Mouse (Mus musculus): ENCODE data around the gene Lck. TPM values are rescaled to one million over a fixed set of nuclear protein-coding genes. Genes with fewer than 3 reads are reported as not detected.
A peak's percentile ranks its signal among the peaks of the same experiment; 100 is the strongest.

Lck gene
- polyA plus RNA-seq, 1 experiment from 2014 or later = 10.6 TPM

DNA sequence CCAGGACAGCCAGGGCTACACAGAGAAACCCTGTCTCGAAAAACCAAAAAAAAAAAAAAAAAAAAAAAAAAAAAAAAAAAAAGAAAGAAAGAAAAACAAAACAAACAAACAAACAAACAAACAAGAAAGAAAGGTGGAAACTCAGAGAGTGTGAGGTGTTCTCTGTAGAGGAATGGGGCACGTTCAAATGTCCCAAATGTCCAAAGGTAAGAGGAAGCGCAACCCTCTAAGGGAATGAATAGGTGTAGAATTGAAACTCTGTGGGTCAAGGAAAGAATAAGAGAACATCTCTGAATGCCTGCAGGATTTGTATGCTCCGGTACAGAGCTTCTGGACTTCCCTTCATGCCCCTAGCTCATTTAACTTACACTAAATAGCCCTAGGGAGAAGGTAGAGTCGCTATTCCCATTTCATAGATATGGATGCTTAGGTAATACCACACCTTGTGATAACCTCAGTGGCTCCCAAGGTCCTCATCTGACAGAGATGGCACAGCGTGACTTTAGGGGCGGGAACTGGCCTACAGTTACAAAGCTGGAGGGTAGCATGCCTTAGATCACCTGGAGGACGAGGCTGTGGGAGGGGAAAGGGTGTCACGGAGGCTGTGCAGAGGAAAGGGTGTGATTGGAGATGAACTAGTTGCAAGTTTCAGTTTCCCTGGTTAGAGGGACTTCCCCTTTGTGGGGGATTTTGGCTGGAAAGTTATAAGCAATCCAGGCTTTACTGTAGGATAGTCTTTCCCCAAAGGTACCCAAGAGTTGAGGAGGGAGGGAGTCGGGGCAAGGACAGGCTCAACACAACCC, 65.8 kb downstream of the Lck start:
- Histone ChIP-seq H3K4me3 (replicated peaks; ENCODE audit: low read length) (no peak overlapping the region), H3K9ac (no peak overlapping the region), H3K36me3 (replicated peaks; ENCODE audit: control insufficient read depth, insufficient read depth) (no peaks in the 10 kb centered on the region), H3K27ac (no peak overlapping the region), H3K4me2 (replicated peaks) (no peak overlapping the region), H3K4me1 (replicated peaks; ENCODE audit: control insufficient read depth, insufficient read depth, low read length) (peaks cover 25% of the 10 kb centered on the region), H3K27me3 (ENCODE audit: control insufficient read depth, insufficient read depth, low read length) (no peaks in the 10 kb centered on the region), H3K9me3 (ENCODE audit: control insufficient read depth, low read length) (no peaks in the 10 kb centered on the region)
- no peak for DNase-seq (ENCODE audit: low spot score)
- 73% methylated on average over 9 of the region's 10 CpGs for WGBS
- ATAC-seq (ENCODE audit: low FRiP score) = no peak

DNA sequence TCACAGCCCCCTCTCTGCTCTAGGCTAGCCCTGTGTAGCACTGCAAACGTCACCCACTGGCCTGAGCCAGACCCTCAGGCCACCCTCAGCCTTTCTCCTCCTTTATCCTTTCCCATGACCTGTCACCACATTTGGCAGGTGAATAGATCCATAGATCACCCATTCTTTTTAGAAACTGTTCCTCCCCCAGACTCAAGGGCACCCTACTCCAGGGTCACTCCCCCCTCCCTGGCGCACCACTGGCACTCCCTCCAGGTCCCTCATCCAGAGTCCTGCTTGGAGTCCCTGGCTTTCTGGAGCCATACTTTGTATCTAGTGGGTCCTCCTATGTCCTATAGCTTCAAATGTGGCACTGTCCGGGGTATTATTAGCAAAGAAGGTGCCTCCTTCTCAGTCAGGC, 67.9 kb downstream of the Lck start:
- Histone ChIP-seq H3K4me3 (replicated peaks; ENCODE audit: low read length) (no peak overlapping the region), H3K4me2 (replicated peaks) (no peak overlapping the region)

DNA sequence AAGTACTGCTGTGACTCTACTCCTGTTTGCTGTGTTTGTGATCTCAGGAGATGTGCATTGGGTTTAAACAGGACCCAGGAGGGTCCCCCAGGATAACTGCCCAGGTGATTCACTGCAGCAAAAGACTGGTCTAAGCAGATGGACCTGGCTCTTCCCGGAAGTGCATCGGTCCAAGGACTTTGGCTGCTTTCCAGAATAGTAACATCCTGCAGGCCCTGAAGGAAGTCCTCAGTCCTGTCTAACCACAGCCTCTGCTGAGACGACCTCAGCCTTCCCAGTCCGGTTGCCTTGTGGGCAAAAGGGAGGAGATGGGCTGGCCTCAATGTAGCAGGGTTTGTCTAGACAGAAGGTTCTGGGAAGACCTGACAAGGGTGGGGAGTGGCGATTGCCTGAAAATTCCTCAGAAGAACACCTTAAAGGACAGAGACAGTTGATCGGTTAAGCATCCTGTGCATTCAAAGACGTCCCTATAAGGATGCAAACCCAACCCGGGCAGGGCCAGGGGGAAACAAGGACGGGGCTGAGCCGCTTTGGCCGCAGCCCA, 70.5 kb downstream of the Lck start:
- Histone ChIP-seq H3K27me3 (ENCODE audit: control insufficient read depth, insufficient read depth, low read length) (no peaks in the 10 kb centered on the region), H3K4me2 (replicated peaks) (no peak overlapping the region), H3K4me3 (replicated peaks; ENCODE audit: low read length) (no peak overlapping the region), H3K27ac (no peak overlapping the region), H3K9ac (no peak overlapping the region), H3K4me1 (replicated peaks; ENCODE audit: control insufficient read depth, insufficient read depth, low read length) (peaks cover 3% of the 10 kb centered on the region; the same call in 1 of the 2 replicates), H3K36me3 (replicated peaks; ENCODE audit: control insufficient read depth, insufficient read depth) (no peaks in the 10 kb centered on the region), H3K9me3 (ENCODE audit: control insufficient read depth, low read length) (no peaks in the 10 kb centered on the region)
- 76% methylated on average over 11 of the region's 11 CpGs for WGBS
- DNase-seq (ENCODE audit: low spot score) (no peak), ATAC-seq (ENCODE audit: low FRiP score) (no peak)

More for the DNA sequence above, 67.9 kb downstream of the Lck start:
- no peak for DNase-seq (ENCODE audit: low spot score)
- ATAC-seq (ENCODE audit: low FRiP score) = no peak
- 78% methylated on average over 3 of the region's 3 CpGs for WGBS
- Histone ChIP-seq H3K36me3 (replicated peaks; ENCODE audit: control insufficient read depth, insufficient read depth) (no peaks in the 10 kb centered on the region), H3K4me1 (replicated peaks; ENCODE audit: control insufficient read depth, insufficient read depth, low read length) (peaks cover 12% of the 10 kb centered on the region; the same call in 1 of the 2 replicates), H3K27ac (no peak overlapping the region), H3K9me3 (ENCODE audit: control insufficient read depth, low read length) (no peaks in the 10 kb centered on the region), H3K27me3 (ENCODE audit: control insufficient read depth, insufficient read depth, low read length) (no peaks in the 10 kb centered on the region), H3K9ac (no peak overlapping the region)

DNA sequence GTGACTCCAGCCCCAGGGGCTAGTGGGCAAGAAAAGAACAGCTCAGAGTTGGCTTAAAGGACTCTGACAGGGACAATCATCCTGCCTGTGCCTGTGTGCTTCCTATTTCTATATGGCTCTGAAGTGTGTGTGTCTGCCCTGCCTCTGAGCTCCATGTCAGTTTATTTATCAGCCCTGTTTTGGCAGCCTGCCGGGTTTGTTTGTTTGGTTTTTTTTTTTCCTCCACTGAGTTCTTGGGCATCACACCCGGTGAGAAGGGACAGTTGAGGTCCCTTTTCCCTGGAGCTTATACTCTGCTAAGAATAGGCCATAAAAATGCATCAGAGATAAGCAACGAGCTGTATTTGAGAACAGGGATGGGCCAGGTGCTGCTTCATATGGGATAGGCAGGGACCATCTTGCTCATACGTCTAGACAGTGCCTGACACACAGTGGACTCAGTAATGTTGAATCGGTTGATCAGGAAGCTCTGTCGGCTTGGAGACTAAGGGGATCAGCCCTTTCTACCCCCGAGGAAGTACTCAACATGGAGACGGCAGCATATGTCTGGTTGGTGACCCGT, 71.0 kb downstream of the Lck start:
- no peaks in the 10 kb centered on the region for H3K36me3 ChIP-seq (replicated peaks; ENCODE audit: control insufficient read depth, insufficient read depth)
- no peak overlapping the region for H3K27ac ChIP-seq
- no peak for DNase-seq (ENCODE audit: low spot score)
- H3K4me1 ChIP-seq (replicated peaks; ENCODE audit: control insufficient read depth, insufficient read depth, low read length) = peaks cover 3% of the 10 kb centered on the region; the same call in 1 of the 2 replicates
- H3K9me3 ChIP-seq (ENCODE audit: control insufficient read depth, low read length) = no peaks in the 10 kb centered on the region
- no peaks in the 10 kb centered on the region for H3K27me3 ChIP-seq (ENCODE audit: control insufficient read depth, insufficient read depth, low read length)
- no peak overlapping the region for H3K4me3 ChIP-seq (replicated peaks; ENCODE audit: low read length)
- no peak overlapping the region for H3K4me2 ChIP-seq (replicated peaks)
- ATAC-seq (ENCODE audit: low FRiP score) = no peak
- 76% methylated on average over 9 of the region's 9 CpGs for WGBS
- H3K9ac ChIP-seq = no peak overlapping the region

DNA sequence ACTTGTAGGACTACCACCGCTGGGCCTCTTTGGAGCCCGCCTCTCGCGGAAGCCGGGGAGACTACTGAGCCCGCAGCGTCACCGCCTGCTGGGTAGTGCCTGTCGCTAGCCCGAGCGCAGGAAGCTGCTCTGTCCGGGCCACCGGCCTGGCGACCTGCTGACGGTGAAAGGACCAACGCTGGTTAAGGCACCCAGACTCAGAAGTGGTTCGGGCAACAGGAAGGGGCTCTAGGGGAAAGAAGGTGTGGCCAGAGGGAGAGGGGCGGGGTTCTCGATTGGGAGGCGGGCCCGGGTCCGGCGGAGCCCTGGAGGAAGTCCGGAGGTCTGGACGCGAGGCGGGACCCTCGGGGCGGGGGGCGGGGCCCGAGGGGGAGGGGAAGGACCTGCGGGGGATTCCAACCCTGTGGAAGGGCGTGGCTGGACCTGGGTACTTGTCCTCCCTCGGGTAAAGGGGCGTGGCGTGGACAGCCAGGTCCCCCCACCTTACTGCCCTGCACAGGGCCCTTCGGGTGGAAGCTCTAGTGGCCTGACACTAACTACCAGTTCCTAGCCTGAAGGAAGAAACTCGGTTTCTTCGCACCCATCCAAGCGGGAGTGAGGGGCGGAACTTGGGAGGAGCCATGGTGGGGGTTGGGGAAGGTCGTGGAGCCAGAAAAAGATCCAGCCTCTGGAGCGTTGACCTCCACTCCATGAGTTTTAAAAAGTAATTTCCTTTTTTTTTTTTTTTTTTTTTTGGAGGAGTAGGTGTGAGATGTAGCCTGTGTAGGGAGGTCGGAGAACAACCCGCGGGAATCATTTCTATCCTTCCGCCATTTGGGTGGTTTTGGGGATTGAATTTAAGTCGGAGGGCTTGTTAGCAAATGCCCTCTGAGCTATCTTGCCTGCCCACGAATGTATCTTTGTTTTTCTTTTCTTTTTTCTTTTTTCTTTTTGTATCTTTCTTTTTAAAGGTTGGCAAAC, 72.6 kb downstream of the Lck start:
- WGBS = 2% methylated on average over 48 of the region's 49 CpGs

DNA sequence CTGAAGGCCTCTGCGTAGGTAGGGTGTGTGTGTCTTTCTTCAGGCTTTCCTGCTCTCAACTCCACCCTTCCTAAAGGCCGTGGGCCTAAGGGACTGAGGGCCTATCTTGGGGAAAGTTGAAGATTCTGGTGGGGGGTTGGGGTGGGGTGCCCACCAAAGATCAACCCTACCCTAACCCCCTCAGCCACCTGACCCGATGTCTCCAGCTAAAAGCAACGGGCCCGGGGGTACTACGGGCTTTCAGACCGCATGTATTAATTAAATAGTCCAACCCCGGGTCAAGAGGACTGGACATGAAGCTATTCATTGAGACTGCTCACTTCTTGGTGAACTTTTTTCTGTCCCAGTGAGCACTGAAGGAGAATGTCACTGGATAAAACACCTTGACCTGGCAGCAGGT, 73.4 kb downstream of the Lck start:
- no peaks in the 10 kb centered on the region for H3K27me3 ChIP-seq (ENCODE audit: control insufficient read depth, insufficient read depth, low read length)
- no peaks in the 10 kb centered on the region for H3K36me3 ChIP-seq (replicated peaks; ENCODE audit: control insufficient read depth, insufficient read depth)
- 0 out of 2 replicates have a peak overlapping the region, but pooled peaks have one; percentile 59 for H3K9ac ChIP-seq
- no peak overlapping the region for H3K27ac ChIP-seq
- no peak overlapping the region for H3K4me3 ChIP-seq (replicated peaks; ENCODE audit: low read length)
- DNase-seq (ENCODE audit: low spot score) (no peak), ATAC-seq (ENCODE audit: low FRiP score) (no peak)
- whole genome bisulfite sequencing = 78% methylated on average over 8 of the region's 8 CpGs
- H3K4me2 ChIP-seq (replicated peaks) = peak overlapping the region; percentile 87
- H3K9me3 ChIP-seq (ENCODE audit: control insufficient read depth, low read length) = no peaks in the 10 kb centered on the region
- H3K4me1 ChIP-seq (replicated peaks; ENCODE audit: control insufficient read depth, insufficient read depth, low read length) = peaks cover 19% of the 10 kb centered on the region

More for the DNA sequence above, 72.6 kb downstream of the Lck start:
- ATAC-seq (ENCODE audit: low FRiP score) = peak; percentile 70
- H3K9ac ChIP-seq = peak overlapping the region; percentile 59
- peak overlapping the region; percentile 47 for H3K4me3 ChIP-seq (replicated peaks; ENCODE audit: low read length)
- H3K4me1 ChIP-seq (replicated peaks; ENCODE audit: control insufficient read depth, insufficient read depth, low read length) = peaks cover 14% of the 10 kb centered on the region
- no peaks in the 10 kb centered on the region for H3K36me3 ChIP-seq (replicated peaks; ENCODE audit: control insufficient read depth, insufficient read depth)
- peak; percentile 62 for DNase-seq (ENCODE audit: low spot score)
- H3K27ac ChIP-seq = peak overlapping the region; percentile 58
- no peaks in the 10 kb centered on the region for H3K27me3 ChIP-seq (ENCODE audit: control insufficient read depth, insufficient read depth, low read length)
- peak overlapping the region; percentile 87 for H3K4me2 ChIP-seq (replicated peaks)
- H3K9me3 ChIP-seq (ENCODE audit: control insufficient read depth, low read length) = no peaks in the 10 kb centered on the region

DNA sequence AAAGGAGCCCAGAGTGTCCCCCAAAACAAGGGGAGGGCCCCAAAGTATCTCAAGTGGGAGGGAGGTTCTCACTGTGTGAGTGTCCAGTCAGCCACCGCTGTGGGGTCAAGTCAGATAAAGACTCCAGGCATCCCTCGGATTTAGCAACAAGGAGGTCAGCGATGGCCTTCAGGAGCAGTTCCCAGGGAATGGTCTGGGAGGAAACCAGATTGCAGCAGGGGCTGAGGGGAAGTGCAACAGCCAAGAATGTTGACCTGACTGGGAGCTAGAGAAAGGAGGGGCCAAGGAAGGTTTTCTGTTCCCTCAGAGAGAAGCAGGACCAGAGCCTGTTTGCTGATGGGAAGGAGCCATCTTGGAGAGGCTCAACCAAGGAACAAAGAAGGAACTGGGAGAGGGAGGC, 74.5 kb downstream of the Lck start:
- no peaks in the 10 kb centered on the region for H3K36me3 ChIP-seq (replicated peaks; ENCODE audit: control insufficient read depth, insufficient read depth)

More for the DNA sequence above, 74.5 kb downstream of the Lck start:
- DNase-seq (ENCODE audit: low spot score) (no peak), ATAC-seq (ENCODE audit: low FRiP score) (no peak)
- no peaks in the 10 kb centered on the region for H3K27me3 ChIP-seq (ENCODE audit: control insufficient read depth, insufficient read depth, low read length)
- H3K9me3 ChIP-seq (ENCODE audit: control insufficient read depth, low read length) = no peaks in the 10 kb centered on the region
- H3K4me2 ChIP-seq (replicated peaks) = no peak overlapping the region
- H3K4me3 ChIP-seq (replicated peaks; ENCODE audit: low read length) = no peak overlapping the region
- H3K4me1 ChIP-seq (replicated peaks; ENCODE audit: control insufficient read depth, insufficient read depth, low read length) = peaks cover 19% of the 10 kb centered on the region
- no peak overlapping the region for H3K9ac ChIP-seq
- WGBS = 74% methylated on average over 3 of the region's 3 CpGs
- H3K27ac ChIP-seq = no peak overlapping the region
